Mouse (Mus musculus): Measurements from ENCODE around the gene Acaa1b. TPM values are rescaled to one million over a fixed set of nuclear protein-coding genes. Genes with fewer than 3 reads are reported as not detected.

Acaa1b gene
- polyA plus RNA-seq, 2 experiments, result 1.7 to 1.8 TPM

- whole genome bisulfite sequencing, result 74% methylated on average over 8 of the region's 8 CpGs
- Histone ChIP-seq H3K9me3 (ENCODE audit: control insufficient read depth, low read length) (no peaks in the 10 kb centered on the region), H3K27me3 (ENCODE audit: control insufficient read depth, insufficient read depth, low read length) (no peaks in the 10 kb centered on the region; the same call in 1 of the 2 replicates), H3K27ac (replicated peaks; ENCODE audit: low read depth, low read length) (no peak overlapping the region), H3K4me2 (replicated peaks; ENCODE audit: low read depth, low read length, severe bottlenecking) (no peak overlapping the region), H3K9ac (ENCODE audit: low read depth, low read length, severe bottlenecking) (no peak overlapping the region), H3K4me1 (ENCODE audit: control insufficient read depth, insufficient read depth, low read length) (no peaks in the 10 kb centered on the region; the same call in 1 of the 2 replicates), H3K36me3 (ENCODE audit: control insufficient read depth, insufficient read depth, low read length) (no peaks in the 10 kb centered on the region), H3K4me3 (replicated peaks; ENCODE audit: low read length) (no peak overlapping the region)
- DNase-seq (ENCODE audit: low spot score) (no peak), ATAC-seq (ENCODE audit: low FRiP score, low read depth) (no peak)
- TF ChIP-seq POLR2A (IDR thresholded peaks at IDR 0.05; ENCODE audit: borderline replicate concordance, extremely low read depth, insufficient read depth, insufficient read length), result no peak
Observed at GRCm38 (mm10) chr9:119155416-119155815, 1.5 kb downstream of the Acaa1b start.

GRCm38 (mm10) chr9:119151751-119152150, 5.1 kb downstream of the Acaa1b start:
- Histone ChIP-seq H3K4me1 (ENCODE audit: control insufficient read depth, insufficient read depth, low read length) (no peaks in the 10 kb centered on the region; the same call in 1 of the 2 replicates), H3K4me2 (replicated peaks; ENCODE audit: low read depth, low read length, severe bottlenecking) (no peak overlapping the region), H3K36me3 (ENCODE audit: control insufficient read depth, insufficient read depth, low read length) (no peaks in the 10 kb centered on the region), H3K4me3 (replicated peaks; ENCODE audit: low read length) (no peak overlapping the region), H3K27me3 (ENCODE audit: control insufficient read depth, insufficient read depth, low read length) (no peaks in the 10 kb centered on the region; the same call in 1 of the 2 replicates), H3K9ac (ENCODE audit: low read depth, low read length, severe bottlenecking) (no peak overlapping the region), H3K9me3 (ENCODE audit: control insufficient read depth, low read length) (no peaks in the 10 kb centered on the region), H3K27ac (replicated peaks; ENCODE audit: low read depth, low read length) (no peak overlapping the region)
- DNase-seq (ENCODE audit: low spot score), result no peak
- no peak for TF ChIP-seq POLR2A (IDR thresholded peaks at IDR 0.05; ENCODE audit: borderline replicate concordance, extremely low read depth, insufficient read depth, insufficient read length)
- ATAC-seq (ENCODE audit: low FRiP score, low read depth), result no peak
- WGBS, result 62% methylated on average over 2 of the region's 2 CpGs

- H3K4me1 ChIP-seq (ENCODE audit: control insufficient read depth, insufficient read depth, low read length), result no peaks in the 10 kb centered on the region
- no peak overlapping the region for H3K9ac ChIP-seq (ENCODE audit: low read depth, low read length, severe bottlenecking)
- H3K4me3 ChIP-seq (replicated peaks; ENCODE audit: low read length), result no peak overlapping the region
- TF ChIP-seq POLR2A (IDR thresholded peaks at IDR 0.05; ENCODE audit: borderline replicate concordance, extremely low read depth, insufficient read depth, insufficient read length), result no peak
- H3K27me3 ChIP-seq (ENCODE audit: control insufficient read depth, insufficient read depth, low read length), result no peaks in the 10 kb centered on the region
- H3K4me2 ChIP-seq (replicated peaks; ENCODE audit: low read depth, low read length, severe bottlenecking), result no peak overlapping the region
- DNase-seq (ENCODE audit: low spot score) (peak; percentile 72), ATAC-seq (ENCODE audit: low FRiP score, low read depth) (no peak)
- 16% methylated on average over 5 of the region's 5 CpGs for whole genome bisulfite sequencing
- H3K36me3 ChIP-seq (ENCODE audit: control insufficient read depth, insufficient read depth, low read length), result no peaks in the 10 kb centered on the region
- no peaks in the 10 kb centered on the region for H3K9me3 ChIP-seq (ENCODE audit: control insufficient read depth, low read length)
- H3K27ac ChIP-seq (replicated peaks; ENCODE audit: low read depth, low read length), result no peak overlapping the region
Observed at GRCm38 (mm10) chr9:119149601-119150000, 7.3 kb downstream of the Acaa1b start.

GRCm38 (mm10) chr9:119146098-119146770, 10.7 kb downstream of the Acaa1b start:
- Histone ChIP-seq H3K9ac (ENCODE audit: low read depth, low read length, severe bottlenecking) (no peak overlapping the region), H3K4me3 (replicated peaks; ENCODE audit: low read length) (no peak overlapping the region), H3K4me2 (replicated peaks; ENCODE audit: low read depth, low read length, severe bottlenecking) (no peak overlapping the region), H3K9me3 (ENCODE audit: control insufficient read depth, low read length) (no peaks in the 10 kb centered on the region), H3K27ac (replicated peaks; ENCODE audit: low read depth, low read length) (no peak overlapping the region), H3K27me3 (ENCODE audit: control insufficient read depth, insufficient read depth, low read length) (no peaks in the 10 kb centered on the region), H3K36me3 (ENCODE audit: control insufficient read depth, insufficient read depth, low read length) (no peaks in the 10 kb centered on the region), H3K4me1 (ENCODE audit: control insufficient read depth, insufficient read depth, low read length) (no peaks in the 10 kb centered on the region)
- ATAC-seq (ENCODE audit: low FRiP score, low read depth), result no peak
- 73% methylated on average over 13 of the region's 13 CpGs for WGBS
- TF ChIP-seq POLR2A (IDR thresholded peaks at IDR 0.05; ENCODE audit: borderline replicate concordance, extremely low read depth, insufficient read depth, insufficient read length), result no peak
- no peak for DNase-seq (ENCODE audit: low spot score)

GRCm38 (mm10) chr9:119145638-119146037, 11.3 kb downstream of the Acaa1b start:
- H3K36me3 ChIP-seq (ENCODE audit: control insufficient read depth, insufficient read depth, low read length), result no peaks in the 10 kb centered on the region

More at GRCm38 (mm10) chr9:119145638-119146037, 11.3 kb downstream of the Acaa1b start:
- no peak overlapping the region for H3K9ac ChIP-seq (ENCODE audit: low read depth, low read length, severe bottlenecking)
- H3K27ac ChIP-seq (replicated peaks; ENCODE audit: low read depth, low read length), result no peak overlapping the region
- H3K27me3 ChIP-seq (ENCODE audit: control insufficient read depth, insufficient read depth, low read length), result no peaks in the 10 kb centered on the region
- H3K9me3 ChIP-seq (ENCODE audit: control insufficient read depth, low read length), result no peaks in the 10 kb centered on the region
- TF ChIP-seq POLR2A (IDR thresholded peaks at IDR 0.05; ENCODE audit: borderline replicate concordance, extremely low read depth, insufficient read depth, insufficient read length), result no peak
- ATAC-seq (ENCODE audit: low FRiP score, low read depth), result no peak
- H3K4me2 ChIP-seq (replicated peaks; ENCODE audit: low read depth, low read length, severe bottlenecking), result no peak overlapping the region
- 65% methylated on average over 6 of the region's 6 CpGs for WGBS
- DNase-seq (ENCODE audit: low spot score), result no peak
- H3K4me3 ChIP-seq (replicated peaks; ENCODE audit: low read length), result no peak overlapping the region
- no peaks in the 10 kb centered on the region for H3K4me1 ChIP-seq (ENCODE audit: control insufficient read depth, insufficient read depth, low read length)

All from limb, embryonic 14.5 days (tissue).